Mouse (Mus musculus): Measurements from ENCODE around the gene Usp33.

Gene Usp33

DNA sequence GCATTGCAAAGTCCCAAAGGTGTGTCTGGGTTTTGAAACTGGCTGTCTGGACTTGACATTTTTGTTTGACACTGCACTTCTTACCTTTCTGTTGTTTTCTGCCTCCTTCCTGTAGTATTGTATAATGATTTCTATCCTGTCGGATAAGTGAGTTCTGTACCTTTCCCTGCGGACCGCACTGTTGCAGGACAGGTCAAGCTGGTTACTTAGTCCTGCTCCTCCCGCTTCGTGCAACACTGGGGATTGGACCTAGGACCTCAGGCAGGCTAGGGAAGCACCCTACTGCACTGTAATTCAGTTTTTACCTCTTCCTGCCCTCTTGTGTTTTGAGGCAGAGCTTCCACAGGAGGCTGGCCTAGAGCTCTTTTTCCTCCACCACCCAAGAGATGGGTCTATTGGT, 54.2 kb downstream of the Usp33 start:
- no peak for DNase-seq (ENCODE audit: extremely low read depth, low read depth, low spot score)

DNA sequence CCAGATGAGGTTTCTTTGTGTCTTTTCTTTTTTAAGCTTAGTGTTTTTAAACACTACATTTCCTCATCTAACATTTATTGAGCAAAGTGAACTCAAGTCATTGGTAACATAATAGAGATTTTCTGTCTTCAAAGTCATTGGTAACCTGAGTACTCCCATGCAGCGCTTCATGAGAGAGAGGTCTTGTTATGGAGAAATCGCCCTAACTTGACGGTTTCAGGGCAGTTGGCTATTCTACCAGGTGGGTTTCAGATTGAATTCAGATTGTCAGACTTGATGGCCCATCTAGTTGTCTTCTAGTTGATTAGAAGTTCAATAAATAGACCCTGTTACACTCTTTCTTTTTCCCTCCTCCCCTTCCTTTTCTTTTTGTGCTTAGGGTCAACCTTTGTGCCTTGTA, 54.6 kb downstream of the Usp33 start:
- DNase-seq (ENCODE audit: extremely low read depth, low read depth, low spot score) = no peak

DNA sequence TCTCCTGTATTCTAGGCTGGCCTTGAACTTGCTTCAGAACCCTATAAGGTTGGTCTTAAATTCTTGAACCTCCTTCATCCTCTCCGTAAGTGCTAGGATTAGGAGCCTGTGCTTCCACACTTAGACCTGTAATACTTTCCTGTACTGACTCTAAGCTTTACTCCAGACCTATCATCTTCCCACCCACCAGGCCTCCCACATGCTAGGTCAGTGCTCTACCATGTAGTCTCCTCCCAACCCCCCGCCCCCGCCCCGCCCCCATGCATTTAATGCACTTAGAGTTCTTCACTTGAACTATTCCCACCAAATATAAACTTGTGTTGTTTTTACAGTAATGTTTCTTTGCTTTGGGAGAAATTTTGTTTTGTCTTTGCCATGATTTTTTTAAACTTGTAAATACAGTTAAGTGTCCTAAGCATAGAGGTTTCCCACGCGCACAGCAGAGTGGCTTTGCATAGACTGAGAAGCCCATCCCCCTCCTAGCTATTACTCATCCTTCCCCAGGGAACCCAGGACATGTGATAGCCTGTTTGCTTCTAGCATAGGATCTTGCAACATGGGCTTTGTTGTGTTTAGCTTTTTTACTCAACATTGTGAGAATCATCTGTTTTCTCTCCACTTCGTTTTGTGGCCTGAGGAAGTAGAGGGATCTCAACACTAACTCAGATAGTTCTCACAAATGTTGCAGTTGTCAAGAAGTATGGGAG, 55.8 kb downstream of the Usp33 start:
- DNase-seq (ENCODE audit: extremely low read depth, low read depth, low spot score) = peak; percentile 75

DNA sequence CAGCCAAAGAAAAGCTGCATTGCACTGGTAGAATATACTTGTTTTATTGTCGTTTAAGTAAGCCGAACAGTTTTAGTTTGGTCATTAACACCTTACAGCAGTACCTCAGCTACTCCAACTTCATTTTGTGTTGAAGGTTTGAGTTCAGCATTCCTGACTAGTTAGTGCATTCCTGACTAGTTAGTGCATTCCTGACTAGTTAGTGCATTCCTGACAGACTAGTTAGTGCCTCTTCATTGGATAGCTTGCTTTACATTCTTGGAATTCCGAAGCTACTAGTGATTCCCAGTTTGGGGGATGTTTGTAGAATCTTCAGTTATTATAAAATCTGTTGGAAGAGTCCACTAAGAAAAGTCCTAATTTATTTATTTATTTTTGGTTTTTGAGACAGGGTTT, 56.4 kb downstream of the Usp33 start:
- DNase-seq (ENCODE audit: extremely low read depth, low read depth, low spot score) = no peak

DNA sequence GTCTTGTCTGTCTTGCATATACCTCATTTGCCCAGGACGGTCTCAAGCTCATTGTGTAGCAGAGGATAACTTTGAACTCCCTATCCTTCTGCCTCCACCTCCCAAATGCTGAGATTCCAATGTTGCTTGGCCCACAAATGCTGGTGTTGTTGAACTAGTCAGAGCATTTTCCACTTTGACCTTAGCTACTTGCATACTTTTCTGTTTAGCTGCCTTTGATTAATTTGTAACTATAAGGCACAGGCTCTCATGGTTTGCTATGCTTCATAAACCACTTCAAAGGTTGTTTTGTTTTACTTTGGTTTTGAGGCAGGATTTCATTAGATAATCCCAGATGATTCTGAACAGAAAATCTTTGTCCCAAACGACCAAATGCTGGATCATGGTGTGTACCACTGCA, 57.5 kb downstream of the Usp33 start:
- DNase-seq (ENCODE audit: extremely low read depth, low read depth, low spot score) = no peak

DNA sequence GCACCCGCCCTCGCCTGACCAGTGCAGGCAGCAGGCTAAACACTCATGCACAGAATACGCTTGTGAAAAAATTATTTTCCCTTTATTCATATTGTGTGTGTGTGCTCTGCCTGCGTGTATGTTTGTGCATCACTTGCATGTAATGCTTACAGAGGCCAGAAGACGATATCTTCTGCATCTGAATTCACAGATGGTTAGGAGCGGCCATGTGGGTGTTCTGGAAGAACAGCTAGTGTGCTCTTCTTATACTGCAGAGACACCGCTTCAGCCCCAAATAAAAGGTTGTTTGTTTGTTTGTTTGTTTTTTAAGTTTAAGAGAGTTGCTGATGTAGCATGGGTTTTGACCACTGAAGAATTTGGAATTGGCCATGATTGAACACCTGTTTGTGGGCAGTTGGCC, 59.1 kb downstream of the Usp33 start:
- DNase-seq (ENCODE audit: extremely low read depth, low read depth, low spot score) = no peak

DNA sequence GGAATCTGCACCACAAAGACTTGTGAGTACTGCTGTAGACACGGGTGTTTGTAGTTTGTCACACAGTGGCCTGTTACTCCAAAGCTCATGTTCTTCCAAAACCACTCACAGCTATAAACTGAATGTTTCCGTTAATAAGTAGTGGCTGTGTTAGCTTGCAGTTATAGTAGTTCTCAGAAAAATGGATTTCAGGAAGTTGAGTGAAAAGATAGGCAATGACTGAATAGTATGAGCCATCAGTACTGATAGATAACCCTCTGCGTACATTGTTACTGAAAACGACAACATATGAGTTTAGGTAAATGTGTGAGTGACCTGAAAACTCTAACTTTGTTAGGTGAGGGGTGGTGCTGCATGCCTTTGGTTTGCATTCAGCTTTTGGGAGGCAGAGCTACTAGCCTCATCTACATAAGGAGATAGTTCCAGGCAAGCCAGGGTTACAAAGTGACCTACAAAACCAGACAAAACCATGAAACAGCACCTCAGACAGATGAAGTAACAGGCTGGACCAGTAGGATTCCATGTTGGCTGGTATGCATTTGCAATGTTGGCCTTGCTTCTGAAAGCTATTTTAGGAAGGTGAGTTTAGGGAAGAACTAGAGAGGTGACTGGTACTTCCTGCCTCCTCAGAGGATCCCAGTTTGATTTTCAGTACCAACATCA, 59.8 kb downstream of the Usp33 start:
- DNase-seq (ENCODE audit: extremely low read depth, low read depth, low spot score) = no peak

DNA sequence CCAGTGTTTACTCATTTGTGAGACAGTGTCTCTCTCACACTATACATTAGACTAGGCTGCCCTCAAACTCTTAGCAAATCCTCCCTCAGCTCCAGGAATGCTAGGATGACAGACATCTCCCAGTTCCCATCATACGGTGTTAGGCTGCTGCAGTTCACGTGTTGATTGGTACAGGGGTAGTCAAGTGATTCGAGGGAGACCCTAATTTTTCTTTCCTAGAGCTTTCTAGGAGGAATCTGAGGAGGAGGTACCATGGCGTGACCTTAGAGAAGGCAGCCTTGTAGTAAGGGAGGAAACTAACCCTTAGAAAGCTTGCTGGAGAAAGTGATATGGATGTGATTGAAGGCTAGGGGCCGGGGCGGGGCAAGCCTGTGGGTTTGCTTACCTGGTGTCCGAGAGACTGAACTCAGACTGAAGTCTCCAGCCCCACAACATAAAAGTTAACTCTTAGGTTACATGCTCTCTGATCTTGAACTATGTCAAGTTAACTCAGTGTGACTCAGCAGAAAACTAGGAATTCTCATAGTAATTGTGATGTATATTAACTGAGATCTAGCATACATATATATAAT, 64.8 kb downstream of the Usp33 start:
- no peak for DNase-seq (ENCODE audit: extremely low read depth, low read depth, low spot score)

DNA sequence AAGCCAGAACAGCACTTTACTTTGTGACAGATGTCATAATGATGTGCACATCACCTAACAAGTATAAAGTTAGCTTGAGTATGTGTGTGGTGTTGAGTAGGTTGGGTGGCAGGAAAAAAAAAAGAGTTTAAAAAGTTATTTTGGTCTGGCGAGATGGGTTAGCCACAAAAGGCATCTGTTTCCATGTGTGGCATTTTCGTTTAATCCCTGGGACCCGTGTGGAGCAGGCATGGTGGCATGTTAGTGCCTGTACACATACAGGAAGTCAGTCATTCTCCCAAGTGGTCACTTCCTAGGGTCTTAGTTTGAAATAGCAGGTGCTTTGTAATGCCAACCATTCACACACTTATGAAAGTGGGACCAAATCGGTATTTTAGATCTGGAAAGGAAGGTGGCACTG, 66.1 kb downstream of the Usp33 start:
- DNase-seq (ENCODE audit: extremely low read depth, low read depth, low spot score) = no peak

DNA sequence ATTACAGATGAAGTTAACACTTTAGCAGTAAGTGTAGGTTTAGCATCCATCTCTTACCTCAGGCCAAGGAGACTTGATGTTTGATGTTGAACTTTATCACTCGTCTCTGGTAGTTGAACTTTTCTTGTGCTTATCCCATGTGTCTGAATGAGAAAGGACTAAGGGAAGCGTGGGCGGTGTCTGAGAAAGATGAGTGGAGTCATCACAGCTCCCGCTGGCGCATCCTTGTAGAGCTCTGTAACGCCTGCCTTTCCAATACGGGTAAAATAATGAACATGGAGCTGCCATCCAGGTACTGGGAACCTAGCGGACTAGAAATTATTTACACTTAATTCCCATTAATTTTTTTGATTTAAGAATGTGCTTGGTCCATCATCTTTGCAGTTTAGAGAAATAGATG, 82.6 kb downstream of the Usp33 start:
- DNase-seq (ENCODE audit: extremely low read depth, low read depth, low spot score) = no peak

DNA sequence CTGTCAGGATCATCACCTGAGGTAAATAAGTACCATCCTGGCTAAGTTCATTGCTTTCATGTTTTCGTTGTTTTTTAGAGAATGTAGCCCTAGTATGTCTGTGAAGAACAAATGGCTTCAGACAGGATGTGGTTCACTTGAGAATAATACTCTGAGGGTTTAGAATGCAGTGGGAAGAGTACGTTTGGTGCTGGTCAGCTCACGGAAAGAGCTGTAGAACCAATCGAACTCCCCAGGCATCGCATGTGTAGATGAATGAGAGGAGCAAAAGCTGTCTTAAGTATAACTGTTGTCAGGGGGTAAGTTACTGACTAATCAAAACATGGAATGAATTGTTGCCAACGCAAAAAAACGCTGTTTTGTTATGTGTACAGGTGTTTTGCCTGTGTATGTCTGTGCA, 86.4 kb downstream of the Usp33 start:
- DNase-seq (ENCODE audit: extremely low read depth, low read depth, low spot score) = no peak

DNA sequence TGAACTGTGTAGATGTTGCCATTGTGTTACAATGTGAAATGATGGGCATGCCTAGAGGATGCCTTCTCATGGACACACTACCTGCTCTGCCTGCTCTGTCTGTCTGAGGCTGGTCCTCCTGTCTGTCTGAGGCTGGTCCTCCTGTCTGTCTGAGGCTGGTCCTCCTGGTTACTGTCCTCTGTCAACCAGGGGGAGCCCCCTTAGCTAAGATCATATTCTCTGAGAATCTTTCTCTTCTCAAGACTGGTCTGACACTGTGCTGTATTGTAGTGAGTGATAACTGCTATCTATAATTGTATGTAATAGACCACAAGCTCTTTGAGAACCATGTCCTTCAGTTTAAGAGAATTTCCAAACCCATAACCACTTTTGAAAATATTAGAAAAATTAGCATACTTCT, 89.3 kb downstream of the Usp33 start:
- DNase-seq (ENCODE audit: extremely low read depth, low read depth, low spot score) = no peak

DNA sequence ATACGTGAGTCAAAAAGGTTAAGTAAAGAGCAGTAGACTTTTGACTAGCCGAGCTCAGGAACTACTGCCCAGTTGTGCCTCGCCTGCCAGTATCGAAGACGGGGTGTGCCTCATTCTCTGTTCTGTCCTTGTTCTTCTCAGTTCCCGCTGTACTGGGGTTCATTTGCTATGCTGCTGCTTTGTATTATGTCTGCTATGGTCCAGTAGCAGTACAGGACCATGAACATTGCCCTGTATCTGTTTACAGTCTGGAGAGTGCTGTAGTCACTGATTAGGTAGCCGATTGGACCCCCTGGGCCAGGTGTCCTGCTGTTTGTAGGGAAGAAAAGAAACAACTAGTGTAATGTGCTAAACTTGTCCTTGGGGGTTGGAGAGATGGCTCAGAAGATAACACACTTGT, 91.8 kb downstream of the Usp33 start:
- DNase-seq (ENCODE audit: extremely low read depth, low read depth, low spot score) = no peak

DNA sequence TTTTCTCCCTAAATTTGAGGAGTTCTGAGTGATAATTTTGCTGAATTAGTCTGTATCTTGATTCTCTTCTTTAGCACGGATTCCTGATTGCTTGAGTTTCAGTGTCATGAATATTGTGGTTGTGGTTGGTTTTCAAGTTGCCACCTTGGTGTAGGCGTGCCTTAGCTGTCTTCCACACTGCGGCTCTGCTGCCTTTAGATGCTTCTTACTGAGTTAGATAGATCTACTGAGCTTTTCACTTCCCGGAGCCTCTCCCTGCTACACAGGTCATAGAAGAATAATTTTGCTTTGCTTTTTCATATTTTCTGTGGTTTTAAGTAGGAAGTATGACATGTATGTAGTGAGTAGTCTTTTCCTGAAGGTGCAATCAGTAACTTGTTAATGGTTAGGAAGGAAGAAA, 96.5 kb downstream of the Usp33 start:
- no peak for DNase-seq (ENCODE audit: extremely low read depth, low read depth, low spot score)
